Mouse (Mus musculus) heart, embryonic 14.5 days (tissue): ENCODE data around the gene Asrgl1. TPM values are rescaled to one million over a fixed set of nuclear protein-coding genes. Genes with fewer than 3 reads are reported as not detected.
A peak's percentile ranks its signal among the peaks of the same experiment; 100 is the strongest.

Experiments used
- ATAC-seq: fragments of 200-750 bp; cut with Nextera tagmentation; 2 replicates; pipeline ENCODE4 v1.8.0; 2017; ENCODE audit warnings: low read depth, moderate TSS enrichment; ENCODE audit not compliant: insufficient number of reproducible peaks, insufficient read depth, low FRiP score
- H3K27ac ChIP-seq, 2 experiments: fragments of 200-500 bp in 1 of 2; fragments of 300-500 bp in 1 of 2; sonication (generic) in 1 of 2; replicated peaks in 1 of 2; 2 replicates each; pipeline ENCODE4 v1.5.1; 2012 to 2014; ENCODE audit warnings: low read depth in 2 of 2, low read length in 2 of 2, control low read depth in 1 of 2, mild to moderate bottlenecking in 1 of 2, mixed read lengths in 1 of 2; ENCODE audit not compliant: control insufficient read depth in 1 of 2, insufficient read depth in 1 of 2
- H3K27me3 ChIP-seq: fragments of 300-500 bp; sonication (generic); 2 replicates; pipeline ENCODE4 v1.6.1; 2014; ENCODE audit warnings: mild to moderate bottlenecking, low read length, control low read depth; ENCODE audit not compliant: control insufficient read depth, insufficient read depth
- H3K36me3 ChIP-seq: fragments of 300-500 bp; sonication (generic); 2 replicates; pipeline ENCODE4 v1.6.1; 2014; ENCODE audit warnings: mild to moderate bottlenecking, control low read depth, low read length, mixed read lengths; ENCODE audit not compliant: control insufficient read depth, insufficient read depth
- H3K4me1 ChIP-seq, 2 experiments: fragments of 200-500 bp in 1 of 2; fragments of 300-500 bp in 1 of 2; sonication (generic) in 1 of 2; 2 replicates each; pipeline ENCODE4 v1.6.1; 2012 to 2014; ENCODE audit warnings: low read length in 2 of 2, control low read depth in 1 of 2, mixed read lengths in 1 of 2; ENCODE audit not compliant: control insufficient read depth in 2 of 2, insufficient read depth in 2 of 2
- H3K4me2 ChIP-seq: fragments of 300-500 bp; sonication (generic); 2 replicates; pipeline ENCODE4 v1.6.1; 2014; ENCODE audit warnings: mild to moderate bottlenecking, low read length
- H3K4me3 ChIP-seq, 2 experiments: fragments of 200-500 bp in 1 of 2; fragments of 300-500 bp in 1 of 2; sonication (generic) in 1 of 2; 2 replicates each; pipeline ENCODE4 v1.5.1; 2012 to 2014; ENCODE audit warnings: low read length in 2 of 2, mild to moderate bottlenecking in 2 of 2, control low read depth in 1 of 2, low read depth in 1 of 2, moderate library complexity in 1 of 2; ENCODE audit not compliant: control insufficient read depth in 1 of 2, insufficient read depth in 1 of 2
- H3K9ac ChIP-seq: fragments of 300-500 bp; sonication (generic); 2 replicates; pipeline ENCODE4 v1.6.1; 2014; ENCODE audit warnings: mild to moderate bottlenecking, low read length
- H3K9me3 ChIP-seq: fragments of 300-500 bp; sonication (generic); 2 replicates; pipeline ENCODE4 v1.6.1; 2016; ENCODE audit warnings: low read length, control low read depth; ENCODE audit not compliant: control insufficient read depth
- WGBS: fragments of 180-500 bp; shearing (Covaris S2); extraction: QIAGEN DNeasy Blood & Tissue Kit; methylation state at CpG from one replicate; pipeline ENCODE4 v1.1.7; 2014; 5-methylcytosine and 5-hydroxymethylcytosine counted together
- polyA plus RNA-seq: library from polyadenylated mRNA; unstranded; fragments of >200 nt; fragmentation: Nextera tagmentation; extraction: Ambion mirVana; gene quantifications from 2 replicates; pipeline ENCODE4 v1.2.1, GENCODE M21; 2014

Gene Asrgl1
- polyA plus RNA-seq, 1 experiment from 2014 or later = 15.2 TPM

DNA sequence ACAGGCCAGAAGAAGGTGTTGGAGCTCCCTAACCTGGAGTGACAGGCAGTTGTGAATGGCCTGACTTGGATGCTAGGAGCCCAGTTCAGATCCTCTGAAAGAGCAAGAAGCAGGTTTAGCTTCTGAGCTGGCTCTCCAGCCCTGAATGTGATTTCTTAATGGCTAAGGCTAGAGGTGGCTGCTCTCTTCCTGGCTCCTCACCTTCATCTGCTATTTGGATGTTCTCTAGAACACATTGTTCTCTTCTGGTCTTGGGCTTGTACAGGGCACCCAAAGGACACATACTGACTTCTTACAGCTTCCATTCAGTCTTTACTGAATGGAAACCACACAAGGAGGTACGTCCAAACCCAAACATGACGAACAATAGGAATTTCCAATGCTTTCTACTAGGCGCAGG is 59.4 kb downstream of the Asrgl1 start:
- Histone ChIP-seq H3K27me3 (no peaks in the 10 kb centered on the region), H3K4me2 (no peak overlapping the region), H3K4me1 (peaks cover 19 to 23% of the 10 kb centered on the region in 2 experiments), H3K9ac (no peak overlapping the region), H3K4me3 (no peak overlapping the region), H3K27ac (no peak overlapping the region), H3K9me3 (no peaks in the 10 kb centered on the region), H3K36me3 (no peaks in the 10 kb centered on the region)
- 87% methylated on average over 3 of the region's 3 CpGs for WGBS
- ATAC-seq = no peak

DNA sequence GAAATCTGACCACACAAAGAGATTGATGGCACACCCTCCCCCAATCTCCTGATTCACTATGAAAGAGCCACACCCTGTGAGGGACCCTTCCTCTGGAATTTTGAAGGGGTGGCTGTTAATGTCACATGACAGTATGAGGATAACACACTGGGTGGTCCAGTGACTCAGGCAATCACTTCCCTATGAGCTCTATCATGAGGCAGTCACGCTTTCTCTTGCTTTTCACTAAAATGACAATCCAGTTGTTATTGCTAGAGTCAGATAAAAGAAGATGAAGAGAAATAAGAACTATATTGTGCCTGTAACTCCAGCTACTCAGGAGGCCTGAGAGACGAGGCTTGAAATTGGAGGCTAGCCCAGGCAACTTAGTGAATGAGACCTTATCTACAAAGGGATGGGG is 59.9 kb downstream of the Asrgl1 start:
- no peaks in the 10 kb centered on the region for H3K9me3 ChIP-seq
- 73% methylated on average over 2 of the region's 2 CpGs for WGBS
- no peaks in the 10 kb centered on the region for H3K27me3 ChIP-seq
- H3K9ac ChIP-seq = no peak overlapping the region
- H3K4me3 ChIP-seq = no peak overlapping the region
- no peak overlapping the region for H3K4me2 ChIP-seq
- no peak for ATAC-seq
- H3K36me3 ChIP-seq = no peaks in the 10 kb centered on the region
- peaks cover 24 to 27% of the 10 kb centered on the region in 2 experiments for H3K4me1 ChIP-seq
- H3K27ac ChIP-seq = no peak overlapping the region

DNA sequence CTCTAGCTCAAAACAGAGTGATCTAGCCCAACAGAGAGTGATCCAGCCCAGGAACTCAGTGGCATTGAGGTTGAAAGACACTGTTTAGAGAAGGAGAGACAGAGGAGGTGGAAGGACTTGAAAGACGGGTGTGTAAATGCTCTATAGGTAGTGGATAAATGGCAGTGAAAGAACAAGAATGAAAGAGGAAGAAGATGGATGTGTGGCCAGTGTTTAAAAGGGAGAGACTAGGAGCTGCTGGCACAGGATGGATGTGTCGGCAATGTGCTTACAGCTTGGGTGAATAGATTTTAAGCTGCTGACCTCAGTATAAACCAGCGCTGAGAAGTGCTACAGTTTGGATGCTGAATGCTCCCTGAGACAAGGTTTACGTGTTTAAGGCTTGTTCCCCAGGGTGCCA is 61.0 kb downstream of the Asrgl1 start:
- no peak for ATAC-seq
- Histone ChIP-seq H3K4me3 (no peak overlapping the region), H3K36me3 (no peaks in the 10 kb centered on the region), H3K9me3 (no peaks in the 10 kb centered on the region), H3K4me2 (no peak overlapping the region), H3K4me1 (peaks cover 31% of the 10 kb centered on the region in 2 experiments), H3K27me3 (no peaks in the 10 kb centered on the region), H3K9ac (no peak overlapping the region), H3K27ac (peak overlapping the region; percentile 11 to 46)
- WGBS = 72% methylated on average over 4 of the region's 4 CpGs

GRCm38 (mm10) chr19:9073776-9074411 is 61.5 kb downstream of the Asrgl1 start:
- H3K9ac ChIP-seq = no peak overlapping the region; the same call in 1 of the 2 replicates
- ATAC-seq = no peak
- no peaks in the 10 kb centered on the region for H3K9me3 ChIP-seq
- no peak overlapping the region; the same call in 1 of the 2 replicates for H3K4me2 ChIP-seq
- no peak overlapping the region for H3K4me3 ChIP-seq
- peaks cover 31% of the 10 kb centered on the region in 2 experiments for H3K4me1 ChIP-seq
- H3K27ac ChIP-seq = peak overlapping the region; percentile 46 to 71
- H3K27me3 ChIP-seq = no peaks in the 10 kb centered on the region
- 42% methylated on average over 12 of the region's 12 CpGs for WGBS
- no peaks in the 10 kb centered on the region for H3K36me3 ChIP-seq

GRCm38 (mm10) chr19:9072157-9072530 is 63.3 kb downstream of the Asrgl1 start:
- no peaks in the 10 kb centered on the region for H3K27me3 ChIP-seq
- H3K4me2 ChIP-seq = no peak overlapping the region
- WGBS = 57% methylated on average over 2 of the region's 2 CpGs
- ATAC-seq = no peak
- H3K27ac ChIP-seq = peak overlapping the region; percentile 74 to 78; a peak in 3 of 4 replicates
- no peak overlapping the region for H3K4me3 ChIP-seq
- no peaks in the 10 kb centered on the region for H3K9me3 ChIP-seq
- H3K36me3 ChIP-seq = no peaks in the 10 kb centered on the region
- peaks cover 31% of the 10 kb centered on the region in 2 experiments for H3K4me1 ChIP-seq
- H3K9ac ChIP-seq = no peak overlapping the region

- Histone ChIP-seq H3K4me3 (no peak overlapping the region), H3K27me3 (no peaks in the 10 kb centered on the region), H3K36me3 (no peaks in the 10 kb centered on the region), H3K4me1 (peaks cover 31% of the 10 kb centered on the region in 2 experiments), H3K4me2 (no peak overlapping the region), H3K9me3 (no peaks in the 10 kb centered on the region), H3K9ac (0 out of 2 replicates have a peak overlapping the region, but pooled peaks have one; percentile 4), H3K27ac (peak overlapping the region; percentile 74 to 78)
- ATAC-seq = peak; percentile 58
- WGBS = 30% methylated on average over 7 of the region's 7 CpGs
Observed at GRCm38 (mm10) chr19:9071456-9072156, 63.8 kb downstream of the Asrgl1 start.

DNA sequence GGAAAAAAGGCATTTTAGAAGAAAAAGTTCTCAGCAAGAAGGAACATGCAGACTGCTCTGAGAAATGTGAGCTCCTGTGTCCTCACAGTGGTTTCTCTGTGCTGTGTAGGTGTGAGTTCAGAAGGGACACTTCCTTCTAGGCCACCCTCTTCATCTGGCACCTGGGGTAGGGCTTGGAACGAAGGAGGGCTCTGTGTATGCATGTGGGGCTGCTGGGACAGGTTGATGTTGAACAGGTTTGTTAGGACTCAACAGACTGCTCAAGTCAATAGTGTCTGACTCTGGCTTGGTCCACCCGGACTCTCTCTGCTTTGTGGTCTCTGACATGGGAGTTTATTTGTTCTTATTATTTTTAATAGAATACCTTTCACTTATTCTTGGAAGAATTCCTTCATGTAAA is 65.1 kb downstream of the Asrgl1 start:
- H3K4me1 ChIP-seq = peaks cover 33 to 34% of the 10 kb centered on the region in 2 experiments

More for the DNA sequence above, 65.1 kb downstream of the Asrgl1 start:
- no peaks in the 10 kb centered on the region for H3K9me3 ChIP-seq
- 58% methylated on average over 2 of the region's 2 CpGs for WGBS
- ATAC-seq = no peak
- no peak overlapping the region for H3K9ac ChIP-seq
- H3K4me2 ChIP-seq = no peak overlapping the region
- H3K4me3 ChIP-seq = no peak overlapping the region
- H3K27me3 ChIP-seq = no peaks in the 10 kb centered on the region
- no peaks in the 10 kb centered on the region for H3K36me3 ChIP-seq
- H3K27ac ChIP-seq = peak overlapping the region; percentile 1 to 74; a peak in 3 of 4 replicates
